Mouse (Mus musculus): ENCODE measurements at regions not wholly inside any gene's neighbourhood (a gene's known extent, or its start where the extent isn't known, plus 50 kb on each side); places are given as distances from the start of the nearest gene placed in this dataset.
A peak's percentile ranks its signal among the peaks of the same experiment; 100 is the strongest.

- DNase-seq, result no peak
Measured at GRCm38 (mm10) chr10:14217284-14217683, 251.4 kb downstream of the Hivep2 start.

- no peak for DNase-seq
Measured at GRCm38 (mm10) chr10:14216191-14216992, 250.5 kb downstream of the Hivep2 start.

GRCm38 (mm10) chr10:14215512-14215911, 249.6 kb downstream of the Hivep2 start:
- DNase-seq, result no peak

- no peak for DNase-seq
Measured at GRCm38 (mm10) chr10:14213536-14213935, 247.7 kb downstream of the Hivep2 start.

GRCm38 (mm10) chr10:14211926-14212325, 246.1 kb downstream of the Hivep2 start:
- DNase-seq, result peak; percentile 28

- DNase-seq, result no peak
Measured at GRCm38 (mm10) chr10:14211481-14211880, 245.6 kb downstream of the Hivep2 start.

- DNase-seq, result no peak
Measured at GRCm38 (mm10) chr10:14210445-14210844, 244.6 kb downstream of the Hivep2 start.

GRCm38 (mm10) chr10:14210045-14210444, 244.2 kb downstream of the Hivep2 start:
- no peak for DNase-seq

- DNase-seq, result no peak
Measured at GRCm38 (mm10) chr10:14208206-14208605, 242.3 kb downstream of the Hivep2 start.

- DNase-seq, result no peak
Measured at GRCm38 (mm10) chr10:14207616-14208015, 241.7 kb downstream of the Hivep2 start.

GRCm38 (mm10) chr10:14207051-14207570, 241.2 kb downstream of the Hivep2 start:
- no peak for DNase-seq
